Mouse (Mus musculus): ENCODE data around the gene Prl8a9.

- TF ChIP-seq CTCF (IDR thresholded peaks at IDR 0.05; ENCODE audit: borderline replicate concordance, control insufficient read depth, extremely low read depth, insufficient read depth, low read length, poor library complexity) (no peak), POLR2A (IDR thresholded peaks at IDR 0.05; ENCODE audit: control insufficient read depth, extremely low read depth, insufficient read depth, low read length, poor library complexity) (no peak)
These were observed 11.1 kb downstream of the Prl8a9 start for GRCm38 (mm10) chr13:27553336-27553735.
